Mouse (Mus musculus) spleen, adult 2 months (tissue): ENCODE measurements at regions not wholly inside any gene's neighbourhood (a gene's known extent, or its start where the extent isn't known, plus 50 kb on each side); places are given as distances from the start of the nearest gene placed in this dataset.

Experiments used
- CTCF ChIP-seq: fragments of 200-500 bp; IDR thresholded peaks from 2 replicates; pipeline ENCODE4 v1.5.1; 2011; ENCODE audit warnings: mild to moderate bottlenecking, inconsistent platforms; ENCODE audit not compliant: insufficient read depth, insufficient read length, insufficient replicate concordance; ENCODE audit errors: extremely low read depth
- POLR2A ChIP-seq: fragments of 200-500 bp; IDR thresholded peaks from 2 replicates; pipeline ENCODE4 v1.6.1; 2011; ENCODE audit warnings: low read depth, low read length, inconsistent platforms

DNA sequence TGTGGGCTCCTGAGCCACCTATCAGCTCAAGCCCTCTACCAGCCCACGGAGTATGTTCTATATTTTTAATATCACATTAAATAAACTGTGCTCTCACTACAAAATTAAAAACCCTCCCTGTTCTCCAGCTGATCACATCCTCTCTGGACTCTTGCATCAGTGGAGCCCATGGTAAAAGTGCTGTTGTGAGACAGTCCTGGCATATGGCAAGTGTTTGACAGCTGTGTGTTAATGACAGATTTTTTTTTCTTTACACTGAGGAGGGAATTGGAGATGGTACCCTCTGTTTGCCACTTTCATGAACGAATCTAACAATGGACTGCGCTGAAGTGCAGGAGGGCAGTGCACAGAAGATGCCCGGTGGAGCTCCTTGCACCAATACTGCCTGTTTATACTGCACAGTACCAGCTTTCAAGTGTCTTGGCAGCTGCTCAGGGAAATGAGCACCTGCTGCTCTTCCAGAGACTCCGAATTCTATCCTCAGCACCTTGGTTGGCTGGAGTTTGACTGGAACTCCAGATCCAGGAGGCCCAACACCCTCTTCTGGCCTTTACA lies 373.1 kb upstream of the Noct start:
- TF ChIP-seq POLR2A (no peak), CTCF (no peak)
